Mouse (Mus musculus) C2C12 (cell line): Measurements from ENCODE around the gene Trim72. TPM values are rescaled to one million over a fixed set of nuclear protein-coding genes. Genes with fewer than 3 reads are reported as not detected.
"Not testable (repeated sequence)": the region's sequence is repeated elsewhere in the genome, so short reads cannot be mapped to it uniquely, and the experiment has no call there.

Experiments
- H3K27me3 ChIP-seq: one replicate; pipeline ENCODE4 v1.6.1; 2011; ENCODE audit not compliant: control insufficient read depth, insufficient read depth, insufficient read length
- H3K36me3 ChIP-seq: one replicate; pipeline ENCODE4 v1.6.1; 2011; ENCODE audit not compliant: control insufficient read depth, insufficient read depth
- H3K4me3 ChIP-seq: one replicate; pipeline ENCODE4 v1.5.1; 2011; ENCODE audit warnings: mild to moderate bottlenecking, control low read depth; ENCODE audit not compliant: poor library complexity, insufficient read depth, severe bottlenecking
- H3K79me2 ChIP-seq: one replicate; pipeline ENCODE4 v1.6.1; 2011; ENCODE audit not compliant: control insufficient read depth, insufficient read depth
- H3K79me3 ChIP-seq: one replicate; pipeline ENCODE4 v1.6.1; 2011; ENCODE audit warnings: low read depth, control low read depth
- H3ac ChIP-seq: one replicate; pipeline ENCODE3; 2011; ENCODE audit warnings: low read depth; ENCODE audit not compliant: control insufficient read depth, insufficient read length
- CEBPB ChIP-seq: IDR thresholded peaks from one replicate; pipeline ENCODE4 v1.6.1; 2011; ENCODE audit warnings: low read depth, mild to moderate bottlenecking, control low read depth, moderate library complexity
- CTCF ChIP-seq: IDR thresholded peaks from one replicate; pipeline ENCODE4 v1.5.1; 2011; ENCODE audit not compliant: control insufficient read depth, insufficient read depth, insufficient read length
- FOSL1 ChIP-seq: IDR thresholded peaks from one replicate; pipeline ENCODE4 v1.8.0; 2011; ENCODE audit warnings: mild to moderate bottlenecking, low read length; ENCODE audit not compliant: poor library complexity, insufficient read depth, severe bottlenecking
- MAX ChIP-seq: IDR thresholded peaks from one replicate; pipeline ENCODE4 v1.6.1; 2011; ENCODE audit warnings: mild to moderate bottlenecking, control low read depth
- MYOD1 ChIP-seq: IDR thresholded peaks from one replicate; pipeline ENCODE4 v1.6.1; 2011; ENCODE audit warnings: low read depth; ENCODE audit not compliant: control insufficient read depth, insufficient read length
- MYOG ChIP-seq: IDR thresholded peaks from one replicate; pipeline ENCODE4 v1.6.1; 2011; ENCODE audit not compliant: control insufficient read depth, insufficient read length; ENCODE audit errors: extremely low read depth
- USF1 ChIP-seq: IDR thresholded peaks from one replicate; pipeline ENCODE4 v1.6.1; 2011; ENCODE audit warnings: low read depth, mild to moderate bottlenecking, control low read depth, moderate library complexity
- polyA plus RNA-seq: library from polyadenylated mRNA; unstranded; fragments of >200 nt; fragmentation: generic; extraction: Trizol; gene quantifications from one replicate; pipeline ENCODE4 v1.2.1, GENCODE M21; 2012; ENCODE audit warnings: missing spikeins

Gene Trim72
- polyA plus RNA-seq, 1 experiment: 0.83 TPM

DNA sequence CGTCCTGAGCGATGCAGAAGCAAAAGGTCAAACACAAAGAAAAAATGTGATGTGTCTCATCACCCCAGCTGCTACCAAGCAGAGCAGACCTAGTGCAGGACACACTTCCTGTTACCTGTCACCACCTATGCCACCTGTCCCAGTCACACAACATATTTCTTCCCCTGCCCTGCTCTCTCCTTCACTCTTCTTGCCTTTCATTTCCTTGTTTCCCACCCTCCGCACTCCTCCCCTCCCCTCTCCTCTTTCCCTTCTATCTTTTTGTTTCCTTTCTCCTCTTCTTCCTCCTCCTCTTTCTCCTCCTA, 29.2 kb downstream of the Trim72 start:
- TF ChIP-seq MAX (no peak), CEBPB (no peak), MYOG (no peak), MYOD1 (no peak), FOSL1 (no peak), USF1 (no peak), CTCF (no peak)
- no peaks in the 10 kb centered on the region for H3K36me3 ChIP-seq

DNA sequence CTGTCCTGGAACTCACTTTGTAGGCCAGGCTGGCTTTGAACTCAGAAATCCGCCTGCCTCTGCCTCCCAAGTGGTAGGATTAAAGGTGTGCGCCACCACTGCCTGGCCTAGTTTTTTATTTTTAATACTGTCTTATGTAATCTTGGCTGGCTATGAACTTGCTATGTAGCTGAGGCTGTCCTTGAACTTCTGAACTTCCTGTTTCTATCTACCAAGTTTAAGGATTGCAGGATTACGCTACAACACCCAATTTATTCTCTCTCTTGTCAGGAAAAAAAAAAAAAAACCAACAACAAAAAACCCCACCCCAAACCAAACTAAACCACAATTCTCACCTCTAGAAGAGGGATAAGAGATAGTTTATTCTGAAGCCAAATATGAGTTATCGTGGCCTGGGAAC, 29.9 kb downstream of the Trim72 start:
- H3K36me3 ChIP-seq: no peaks in the 10 kb centered on the region
- TF ChIP-seq USF1 (no peak), MYOD1 (no peak), MAX (no peak), CTCF (no peak), CEBPB (no peak), MYOG (no peak), FOSL1 (no peak)
- no peaks in the 10 kb centered on the region for H3K79me2 ChIP-seq
- no peaks in the 10 kb centered on the region for H3K79me3 ChIP-seq
- H3K27me3 ChIP-seq: peaks cover 3% of the 10 kb centered on the region
- H3ac ChIP-seq: no peak overlapping the region
- no peak overlapping the region for H3K4me3 ChIP-seq

More for the DNA sequence above, 29.2 kb downstream of the Trim72 start:
- H3ac ChIP-seq: no peak overlapping the region
- H3K79me2 ChIP-seq: no peaks in the 10 kb centered on the region
- no peak overlapping the region for H3K4me3 ChIP-seq
- H3K79me3 ChIP-seq: no peaks in the 10 kb centered on the region
- H3K27me3 ChIP-seq: peaks cover 3% of the 10 kb centered on the region

DNA sequence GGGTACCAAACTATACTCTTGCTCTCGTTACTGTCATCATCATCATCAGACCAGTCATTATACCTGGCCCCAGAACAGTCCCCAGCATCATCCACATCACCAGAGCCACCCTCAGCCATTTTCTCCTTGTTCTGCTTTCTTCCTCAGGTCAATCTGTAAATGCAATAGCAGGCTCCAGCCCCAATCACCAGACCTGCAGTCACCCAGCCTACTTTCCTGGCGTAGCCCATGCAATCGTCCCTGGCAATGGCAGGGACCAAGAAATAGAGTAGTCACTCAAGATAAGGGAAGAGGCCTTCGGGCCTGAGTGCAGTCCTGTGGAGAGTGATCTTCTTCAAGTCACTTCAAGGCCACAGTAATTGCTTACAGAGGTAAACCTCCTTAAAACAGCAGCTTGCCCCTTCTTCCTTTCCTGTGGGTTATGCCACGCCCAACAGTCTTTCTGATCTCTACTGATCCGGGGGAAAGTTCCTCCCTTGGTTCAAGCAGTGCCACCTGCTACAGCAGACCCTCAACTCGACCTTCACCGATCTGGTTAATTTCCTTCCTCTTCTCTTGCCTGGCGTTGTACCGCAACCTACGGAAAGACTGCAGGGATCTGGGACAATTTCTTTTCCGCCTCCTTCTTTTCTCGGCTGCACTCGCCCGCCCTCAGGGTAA, 38.5 kb downstream of the Trim72 start:
- H3K36me3 ChIP-seq, H3K79me2 ChIP-seq, H3K79me3 ChIP-seq, H3ac ChIP-seq, H3K4me3 ChIP-seq, H3K27me3 ChIP-seq: not testable (repeated sequence)

DNA sequence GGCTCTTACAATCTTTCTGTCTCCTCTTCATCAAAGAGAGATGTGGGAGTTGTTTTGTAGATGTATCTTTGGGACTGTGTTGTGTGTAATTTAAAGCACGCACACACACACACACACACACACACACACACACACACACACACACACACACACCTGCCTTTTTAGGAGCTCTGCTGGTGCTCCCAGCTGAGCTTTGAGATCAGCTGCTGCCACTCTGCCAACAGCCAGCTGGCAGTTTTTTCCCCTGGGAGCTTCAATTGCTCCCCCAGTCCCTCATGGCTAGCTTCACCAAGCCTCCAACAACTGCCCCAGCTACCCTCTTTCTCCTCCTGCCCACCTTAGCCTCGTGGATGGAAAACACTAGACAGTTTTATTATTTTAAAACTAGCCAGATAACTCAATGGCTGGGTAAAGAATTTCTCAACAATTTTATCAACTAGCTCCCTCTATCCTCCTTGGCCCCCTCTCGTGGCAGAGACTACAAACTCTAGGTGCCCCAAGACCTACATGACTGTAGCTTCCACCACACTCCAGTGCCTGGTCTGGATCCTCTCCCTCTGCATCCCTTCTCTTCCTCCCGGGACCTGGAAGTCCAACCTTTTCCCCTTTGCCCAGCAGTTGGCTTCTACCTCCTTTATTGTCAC, 40.5 kb downstream of the Trim72 start:
- Histone ChIP-seq H3ac (no peak overlapping the region), H3K27me3 (no peaks in the 10 kb centered on the region)

DNA sequence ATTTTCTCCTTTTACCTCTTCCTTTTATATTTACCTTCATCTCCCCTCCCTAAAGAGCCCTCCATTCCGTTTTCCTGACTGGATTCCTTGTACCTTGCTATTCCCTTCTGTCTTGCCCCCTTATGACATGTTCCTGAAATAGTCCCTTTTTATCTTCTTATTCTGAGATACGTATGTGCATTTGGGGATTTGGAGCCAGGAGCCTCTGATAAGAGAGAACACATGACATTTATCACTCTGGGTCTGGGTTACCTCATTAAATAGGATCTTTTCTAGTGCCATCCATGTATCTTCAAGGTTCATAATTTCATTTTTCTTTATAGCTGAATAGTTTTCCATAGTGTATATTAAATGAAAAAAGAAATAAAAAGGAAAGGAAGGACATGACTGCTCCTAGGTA, 41.9 kb downstream of the Trim72 start:
- TF ChIP-seq FOSL1: no peak
- TF ChIP-seq CTCF: no peak
- TF ChIP-seq MYOG: no peak
- no peak for TF ChIP-seq CEBPB
- no peak for TF ChIP-seq USF1
- no peak for TF ChIP-seq MYOD1
- TF ChIP-seq MAX: no peak
- no peaks in the 10 kb centered on the region for H3K79me2 ChIP-seq
- no peaks in the 10 kb centered on the region for H3K27me3 ChIP-seq
- no peaks in the 10 kb centered on the region for H3K79me3 ChIP-seq
- no peak overlapping the region for H3ac ChIP-seq
- H3K4me3 ChIP-seq: no peak overlapping the region
- no peaks in the 10 kb centered on the region for H3K36me3 ChIP-seq

More for the DNA sequence above, 40.5 kb downstream of the Trim72 start:
- Histone ChIP-seq H3K36me3 (no peaks in the 10 kb centered on the region), H3K79me2 (no peaks in the 10 kb centered on the region), H3K4me3 (no peak overlapping the region), H3K79me3 (no peaks in the 10 kb centered on the region)
- TF ChIP-seq FOSL1: no peak
- no peak for TF ChIP-seq USF1
- no peak for TF ChIP-seq MYOD1
- no peak for TF ChIP-seq MYOG
- no peak for TF ChIP-seq MAX
- no peak for TF ChIP-seq CTCF
- no peak for TF ChIP-seq CEBPB

DNA sequence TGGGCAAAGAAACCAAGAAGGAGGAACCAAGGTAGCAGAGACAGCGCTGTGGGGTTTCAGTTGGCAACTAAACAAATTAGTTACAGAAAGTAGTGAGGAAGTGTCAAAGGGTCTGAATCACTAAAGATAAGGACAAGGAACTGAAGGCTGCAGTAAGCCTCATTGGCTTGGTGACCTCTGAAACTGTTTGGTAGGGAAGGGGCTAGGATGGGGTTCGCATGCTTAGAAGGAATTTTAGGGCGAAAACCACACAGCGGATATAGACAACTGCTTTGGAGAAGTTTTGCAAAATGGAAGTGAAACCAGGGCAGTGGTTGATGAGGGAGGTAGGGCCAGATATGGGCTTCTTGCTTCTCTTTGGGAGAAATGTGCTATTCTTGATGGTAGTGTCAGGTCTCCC, 45.1 kb downstream of the Trim72 start:
- no peak for TF ChIP-seq CEBPB
- TF ChIP-seq MYOG: no peak
- no peak for TF ChIP-seq MYOD1
- no peak for TF ChIP-seq FOSL1
- no peak for TF ChIP-seq MAX
- no peak for TF ChIP-seq USF1
- no peak for TF ChIP-seq CTCF
- no peaks in the 10 kb centered on the region for H3K27me3 ChIP-seq
- H3ac ChIP-seq: no peak overlapping the region
- no peaks in the 10 kb centered on the region for H3K79me3 ChIP-seq
- H3K36me3 ChIP-seq: no peaks in the 10 kb centered on the region
- H3K4me3 ChIP-seq: no peak overlapping the region
- no peaks in the 10 kb centered on the region for H3K79me2 ChIP-seq
